Mouse (Mus musculus): ENCODE results near the gene Rap1gap2. TPM values are rescaled to one million over a fixed set of nuclear protein-coding genes. Genes with fewer than 3 reads are reported as not detected.

Rap1gap2 gene
- polyA plus RNA-seq, 1 experiment: 133 TPM

- Histone ChIP-seq H3K4me1 (ENCODE audit: control insufficient read depth, insufficient read depth, low read length) (peaks cover 3% of the 10 kb centered on the region; the same call in 1 of the 2 replicates), H3K4me3 (ENCODE audit: insufficient read depth, low read length) (no peak overlapping the region), H3K27ac (ENCODE audit: insufficient read depth, low read length) (no peak overlapping the region)
- TF ChIP-seq CTCF (IDR thresholded peaks at IDR 0.05; ENCODE audit: extremely low read depth, insufficient read depth, low read length) (no peak), POLR2A (IDR thresholded peaks at IDR 0.05; ENCODE audit: extremely low read depth, insufficient read depth, low read length) (no peak)
Measured at GRCm38 (mm10) chr11:74532401-74532800, 78.3 kb downstream of the Rap1gap2 start.

DNA sequence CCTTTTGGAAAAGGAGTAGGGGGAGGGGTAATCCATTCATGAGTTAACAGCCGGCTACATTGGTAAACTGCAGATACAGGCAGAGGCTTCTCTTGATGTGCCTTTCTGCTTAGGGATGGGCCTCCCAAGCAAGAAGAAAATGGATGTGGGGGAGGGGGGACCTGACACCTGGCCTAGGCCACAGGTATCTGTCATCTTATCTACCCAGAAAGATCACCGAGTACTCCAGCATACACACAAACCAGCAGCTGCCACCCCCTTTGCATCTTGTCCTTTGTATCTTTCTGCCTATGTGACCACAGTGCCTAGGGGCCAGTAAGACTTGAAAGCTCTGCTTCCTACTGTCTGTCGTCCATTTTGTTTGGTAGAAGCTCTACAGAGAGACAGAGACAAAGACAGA is 79.0 kb downstream of the Rap1gap2 start:
- peaks cover 3% of the 10 kb centered on the region; the same call in 1 of the 2 replicates for H3K4me1 ChIP-seq (ENCODE audit: control insufficient read depth, insufficient read depth, low read length)
- H3K4me3 ChIP-seq (ENCODE audit: insufficient read depth, low read length): no peak overlapping the region
- TF ChIP-seq CTCF (IDR thresholded peaks at IDR 0.05; ENCODE audit: extremely low read depth, insufficient read depth, low read length) (no peak), POLR2A (IDR thresholded peaks at IDR 0.05; ENCODE audit: extremely low read depth, insufficient read depth, low read length) (no peak)
- H3K27ac ChIP-seq (ENCODE audit: insufficient read depth, low read length): no peak overlapping the region

DNA sequence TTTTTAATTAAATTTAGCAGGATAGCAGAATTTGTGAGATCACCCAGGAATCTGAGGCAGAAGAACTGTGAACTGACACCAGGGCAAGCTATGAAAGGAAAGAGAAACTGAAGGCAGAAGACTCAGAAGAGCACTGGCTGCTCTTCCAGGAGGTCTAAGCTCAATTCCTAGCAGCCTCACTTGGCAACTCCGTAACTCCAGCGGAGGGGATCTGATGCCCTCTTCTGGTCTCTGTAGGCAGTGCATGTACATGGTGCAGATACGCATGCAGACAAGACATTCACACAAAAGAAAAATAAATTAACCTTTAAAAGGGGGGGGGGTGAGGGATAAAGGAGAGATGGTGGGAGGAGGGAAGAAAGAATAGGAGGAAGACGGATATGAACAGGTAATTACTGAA is 80.9 kb downstream of the Rap1gap2 start:
- Histone ChIP-seq H3K4me1 (ENCODE audit: control insufficient read depth, insufficient read depth, low read length) (peaks cover 3% of the 10 kb centered on the region; the same call in 1 of the 2 replicates), H3K4me3 (ENCODE audit: insufficient read depth, low read length) (no peak overlapping the region), H3K27ac (ENCODE audit: insufficient read depth, low read length) (no peak overlapping the region)
- TF ChIP-seq POLR2A (IDR thresholded peaks at IDR 0.05; ENCODE audit: extremely low read depth, insufficient read depth, low read length): no peak
- peak; percentile 36; the same call in 1 of the 2 replicates for TF ChIP-seq CTCF (IDR thresholded peaks at IDR 0.05; ENCODE audit: extremely low read depth, insufficient read depth, low read length)

DNA sequence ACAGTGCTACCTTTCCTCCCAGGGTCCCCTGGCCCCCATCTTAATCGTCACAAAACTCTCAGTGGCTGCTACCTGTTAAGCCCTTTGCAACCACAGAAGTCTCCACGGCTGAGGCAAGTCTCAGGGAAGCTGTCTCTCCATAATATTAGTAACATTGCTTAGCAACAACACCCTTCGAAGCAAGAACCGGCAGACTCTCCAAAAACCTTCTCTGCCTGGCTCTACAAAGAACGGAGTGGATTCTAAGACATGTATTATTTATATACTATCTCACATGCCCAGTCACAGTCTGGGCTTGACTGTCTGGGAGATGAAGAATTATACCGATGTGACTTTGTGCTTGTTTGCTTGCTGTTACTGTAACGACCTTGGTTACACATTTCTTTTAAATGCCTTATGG is 83.2 kb downstream of the Rap1gap2 start:
- peak overlapping the region; percentile 39; the same call in 1 of the 2 replicates for H3K27ac ChIP-seq (ENCODE audit: insufficient read depth, low read length)
- TF ChIP-seq POLR2A (IDR thresholded peaks at IDR 0.05; ENCODE audit: extremely low read depth, insufficient read depth, low read length) (no peak), CTCF (IDR thresholded peaks at IDR 0.05; ENCODE audit: extremely low read depth, insufficient read depth, low read length) (no peak)
- H3K4me3 ChIP-seq (ENCODE audit: insufficient read depth, low read length): no peak overlapping the region
- peaks cover 5% of the 10 kb centered on the region; the same call in 1 of the 2 replicates for H3K4me1 ChIP-seq (ENCODE audit: control insufficient read depth, insufficient read depth, low read length)

DNA sequence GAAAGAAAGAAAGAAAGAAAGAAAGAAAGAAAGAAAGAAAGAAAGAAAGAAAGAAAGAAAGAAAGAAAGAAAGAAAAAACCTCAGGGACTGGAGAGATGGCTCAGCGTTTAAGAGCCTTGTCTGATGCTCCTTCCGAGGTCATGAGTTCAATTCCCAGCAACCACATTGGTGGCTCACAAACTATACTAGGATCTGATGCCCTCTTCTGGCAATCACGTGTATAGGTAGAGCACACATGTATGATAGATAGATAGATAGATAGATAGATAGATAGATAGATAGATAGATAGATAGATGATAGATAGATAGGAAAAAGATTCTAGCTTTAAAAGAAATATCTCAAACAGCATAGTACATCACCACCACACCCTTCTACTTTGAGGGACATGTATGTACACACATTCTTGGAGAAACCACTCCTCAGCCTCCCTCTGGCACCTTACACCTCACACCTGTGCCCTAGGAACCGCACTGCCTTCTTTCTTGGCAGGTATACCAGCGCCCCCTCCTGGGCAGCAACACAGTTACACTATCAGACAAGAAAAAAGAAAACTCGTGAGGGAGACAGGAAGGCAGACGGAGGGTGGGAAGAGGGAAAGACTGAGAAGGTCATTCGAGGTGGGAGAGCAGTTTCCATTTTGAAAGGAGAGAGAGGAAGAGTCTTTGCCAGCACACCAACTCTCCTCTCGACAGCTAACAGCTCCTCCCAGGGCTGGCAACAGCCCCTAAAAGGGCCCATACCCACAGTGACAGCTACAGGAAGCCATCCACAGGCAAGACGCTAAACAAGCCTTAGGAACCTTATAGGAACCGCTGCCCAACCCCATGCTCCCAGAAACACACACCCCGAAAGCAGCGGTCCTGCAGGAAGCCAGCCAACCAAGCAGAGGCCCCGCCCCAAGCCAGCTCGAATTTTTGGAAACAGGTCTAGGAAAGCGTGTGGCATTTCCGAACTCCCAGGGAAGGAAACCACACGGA is 84.2 kb downstream of the Rap1gap2 start:
- TF ChIP-seq CTCF (IDR thresholded peaks at IDR 0.05; ENCODE audit: extremely low read depth, insufficient read depth, low read length) (peak; percentile 69), POLR2A (IDR thresholded peaks at IDR 0.05; ENCODE audit: extremely low read depth, insufficient read depth, low read length) (no peak)
- Histone ChIP-seq H3K4me3 (ENCODE audit: insufficient read depth, low read length) (no peak overlapping the region), H3K27ac (ENCODE audit: insufficient read depth, low read length) (no peak overlapping the region; the same call in 1 of the 2 replicates)

DNA sequence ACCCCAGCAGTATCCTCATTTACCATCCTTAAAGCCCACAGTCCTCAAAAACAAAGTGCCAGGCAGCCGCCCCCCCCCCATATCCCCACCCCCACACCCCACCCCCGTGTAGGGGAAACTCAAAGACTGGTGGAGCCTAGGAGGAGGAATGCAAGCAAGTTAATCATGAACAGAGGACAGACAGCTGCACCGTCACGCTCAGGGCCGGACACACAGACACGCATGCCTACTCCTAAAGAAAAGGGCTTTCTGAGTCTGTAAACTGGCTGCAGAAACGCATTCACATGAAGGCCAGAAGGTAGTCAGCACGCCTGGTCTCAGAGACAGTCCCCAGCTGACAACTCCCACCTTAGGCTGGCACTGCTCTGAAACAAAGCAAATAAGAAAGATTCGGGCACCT is 85.1 kb downstream of the Rap1gap2 start:
- Histone ChIP-seq H3K4me3 (ENCODE audit: insufficient read depth, low read length) (no peak overlapping the region), H3K27ac (ENCODE audit: insufficient read depth, low read length) (no peak overlapping the region), H3K4me1 (ENCODE audit: control insufficient read depth, insufficient read depth, low read length) (peaks cover 3% of the 10 kb centered on the region; the same call in 1 of the 2 replicates)
- TF ChIP-seq POLR2A (IDR thresholded peaks at IDR 0.05; ENCODE audit: extremely low read depth, insufficient read depth, low read length) (no peak), CTCF (IDR thresholded peaks at IDR 0.05; ENCODE audit: extremely low read depth, insufficient read depth, low read length) (no peak)

More for the DNA sequence above, 84.2 kb downstream of the Rap1gap2 start:
- peaks cover 5% of the 10 kb centered on the region; the same call in 1 of the 2 replicates for H3K4me1 ChIP-seq (ENCODE audit: control insufficient read depth, insufficient read depth, low read length)

GRCm38 (mm10) chr11:74525205-74525604 is 85.5 kb downstream of the Rap1gap2 start:
- Histone ChIP-seq H3K27ac (ENCODE audit: insufficient read depth, low read length) (no peak overlapping the region), H3K4me3 (ENCODE audit: insufficient read depth, low read length) (no peak overlapping the region), H3K4me1 (ENCODE audit: control insufficient read depth, insufficient read depth, low read length) (peaks cover 4% of the 10 kb centered on the region; the same call in 1 of the 2 replicates)
- TF ChIP-seq POLR2A (IDR thresholded peaks at IDR 0.05; ENCODE audit: extremely low read depth, insufficient read depth, low read length) (no peak), CTCF (IDR thresholded peaks at IDR 0.05; ENCODE audit: extremely low read depth, insufficient read depth, low read length) (no peak)

DNA sequence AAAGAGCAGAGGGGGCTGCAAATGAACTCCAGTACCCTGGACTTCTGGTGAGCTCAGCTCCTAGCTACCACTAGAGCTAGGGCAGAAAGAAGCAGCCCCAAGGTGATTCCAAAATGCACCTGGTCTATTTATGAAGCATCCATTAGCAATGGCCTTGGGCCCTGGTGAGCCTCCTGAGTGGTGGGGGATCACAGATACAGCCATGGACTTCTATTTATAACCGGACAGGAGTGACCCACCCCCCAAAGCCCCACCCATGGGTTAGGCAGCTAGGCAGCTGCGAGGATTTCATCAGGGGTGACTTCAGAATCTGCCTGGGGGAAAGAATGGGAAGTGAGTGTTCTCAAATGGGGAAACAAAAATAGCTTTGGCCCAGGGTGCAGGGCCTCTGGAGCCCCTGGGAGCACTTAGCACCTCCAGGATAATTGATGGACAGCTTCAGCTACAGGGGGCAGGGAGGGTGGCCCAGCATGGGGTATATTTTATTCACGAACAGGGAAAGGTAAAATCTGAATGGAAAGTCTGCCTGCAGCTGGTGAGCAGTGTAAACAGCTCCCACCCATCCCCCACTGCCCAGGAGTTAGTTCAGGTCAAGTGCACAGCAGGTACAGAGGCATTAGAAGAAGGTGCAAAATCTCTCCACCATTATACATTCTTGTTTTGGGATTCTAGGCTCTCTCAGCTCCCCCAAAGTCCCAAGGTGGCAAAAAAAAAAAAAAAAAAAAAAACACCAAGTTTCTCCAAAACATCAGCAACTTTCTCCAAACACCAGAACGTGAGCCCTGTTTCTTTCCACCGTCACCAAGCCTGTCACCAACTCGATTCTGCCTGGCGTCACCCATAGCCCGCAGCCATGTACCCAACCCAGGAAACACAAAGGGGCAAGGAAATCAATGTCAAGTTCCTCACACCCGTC is 86.4 kb downstream of the Rap1gap2 start:
- TF ChIP-seq CTCF (IDR thresholded peaks at IDR 0.05; ENCODE audit: extremely low read depth, insufficient read depth, low read length): no peak
- Histone ChIP-seq H3K4me3 (ENCODE audit: insufficient read depth, low read length) (no peak overlapping the region), H3K27ac (ENCODE audit: insufficient read depth, low read length) (no peak overlapping the region), H3K4me1 (ENCODE audit: control insufficient read depth, insufficient read depth, low read length) (peaks cover 4% of the 10 kb centered on the region; the same call in 1 of the 2 replicates)

Measured in cortical plate, adult 2 months (tissue).